Mouse (Mus musculus) frontal cortex, postnatal 14 days (tissue): ENCODE measurements at regions not wholly inside any gene's neighbourhood (a gene's known extent, or its start where the extent isn't known, plus 50 kb on each side); places are given as distances from the start of the nearest gene placed in this dataset.

ENCODE experiments used
- DNase-seq, 2 experiments: peaks; one replicate each; pipeline ENCODE4 v3.0.0; 2022; ENCODE audit warnings: low spot score in 2 of 2

GRCm38 (mm10) chr7:98768460-98768859 is 65.6 kb downstream of the Thap12 start:
- DNase-seq = no peak

DNA sequence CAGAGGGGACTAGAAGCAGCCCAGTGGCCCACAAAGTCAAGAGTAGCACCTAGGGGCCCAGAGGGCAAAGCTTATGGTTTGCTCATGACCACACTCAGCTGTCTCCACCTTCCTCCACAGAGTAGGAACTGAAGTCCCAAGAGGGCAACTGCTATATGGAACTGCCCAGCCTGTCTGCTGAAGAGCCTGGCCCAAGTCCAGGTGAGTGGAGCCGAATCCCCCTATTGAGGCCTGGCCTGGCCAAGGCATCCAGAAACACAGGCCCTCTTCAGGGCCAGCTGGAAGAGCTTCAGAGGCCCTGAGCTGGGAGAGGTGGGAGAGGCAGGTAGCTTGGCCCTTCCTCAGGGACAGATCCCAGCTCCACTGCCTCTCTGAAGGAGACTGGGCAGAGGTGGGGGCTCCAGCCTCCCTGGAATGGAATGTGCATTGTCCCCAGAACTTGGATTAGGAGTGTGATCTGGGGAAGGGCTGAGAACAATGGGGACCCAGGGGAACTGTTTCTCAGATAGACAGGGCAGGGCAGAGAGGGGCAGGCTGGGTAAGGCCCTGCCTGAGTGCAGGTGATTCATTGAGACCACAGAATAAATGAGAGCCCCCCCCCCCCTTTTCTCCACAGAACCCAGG is 65.7 kb upstream of the Wnt11 start:
- no peak for DNase-seq

- DNase-seq = no peak
These were observed 64.5 kb upstream of the Wnt11 start for GRCm38 (mm10) chr7:98770257-98770890.

- no peak for DNase-seq
These were observed 63.7 kb upstream of the Wnt11 start for GRCm38 (mm10) chr7:98771134-98771775.

- DNase-seq = no peak
These were observed 60.3 kb upstream of the Wnt11 start for GRCm38 (mm10) chr7:98774597-98774996.

GRCm38 (mm10) chr7:98775031-98775430 is 59.9 kb upstream of the Wnt11 start:
- DNase-seq = no peak

- no peak for DNase-seq
These were observed 57.5 kb upstream of the Wnt11 start for GRCm38 (mm10) chr7:98777304-98777849.

- DNase-seq = peak; percentile 15 to 54
These were observed 56.0 kb upstream of the Wnt11 start for GRCm38 (mm10) chr7:98778929-98779328.

GRCm38 (mm10) chr7:98783521-98783920 is 51.4 kb upstream of the Wnt11 start:
- no peak for DNase-seq

GRCm38 (mm10) chr7:98783954-98784353 is 51.0 kb upstream of the Wnt11 start:
- DNase-seq = peak; percentile 22 to 40

DNA sequence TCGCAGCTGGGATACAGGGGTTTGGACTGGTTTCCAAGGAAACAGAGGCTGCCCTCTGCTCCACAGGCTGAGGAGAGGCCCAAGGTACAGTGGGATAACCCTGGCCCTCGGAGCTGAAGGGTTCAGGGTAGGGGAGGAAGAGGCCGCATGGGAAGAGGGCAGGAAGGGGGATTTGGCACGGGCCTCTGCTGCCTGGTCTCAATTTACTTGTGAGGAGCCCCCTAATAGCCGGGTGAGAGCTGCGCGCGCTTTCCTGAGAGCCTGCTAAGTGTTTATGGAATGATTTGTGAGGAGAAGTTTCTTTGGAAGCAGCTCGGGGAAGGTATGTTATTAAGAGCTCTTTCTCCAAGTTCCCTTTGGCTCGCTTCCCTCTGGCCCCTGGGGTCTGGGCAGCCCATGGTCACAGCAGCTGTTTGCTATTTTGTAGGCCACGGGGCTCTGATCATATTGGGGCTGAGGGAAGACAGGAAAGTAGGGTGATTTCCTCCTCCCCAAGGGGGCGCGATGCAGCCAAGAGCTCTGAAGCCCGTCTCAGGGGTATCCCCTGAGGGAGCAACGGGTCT is 50.5 kb upstream of the Wnt11 start:
- DNase-seq = no peak
